Mouse (Mus musculus) limb, embryonic 12.5 days (tissue): ENCODE results near the gene Kmt5b. TPM values are rescaled to one million over a fixed set of nuclear protein-coding genes. Genes with fewer than 3 reads are reported as not detected.
A peak's percentile ranks its signal among the peaks of the same experiment; 100 is the strongest.

Experiments used
- ATAC-seq: fragments of 200-750 bp; cut with Nextera tagmentation; 2 replicates; pipeline ENCODE4 v1.8.0; 2017; ENCODE audit warnings: low read depth, moderate TSS enrichment; ENCODE audit not compliant: insufficient number of reproducible peaks, insufficient read depth, low FRiP score, low TSS enrichment
- H3K27ac ChIP-seq: fragments of 300-500 bp; sonication (generic); 2 replicates; pipeline ENCODE4 v1.5.1; 2016; ENCODE audit warnings: mild to moderate bottlenecking, moderate library complexity
- H3K27me3 ChIP-seq: fragments of 300-500 bp; sonication (generic); 2 replicates; pipeline ENCODE4 v1.6.1; 2016; ENCODE audit warnings: mild to moderate bottlenecking, moderate library complexity
- H3K36me3 ChIP-seq: fragments of 300-500 bp; sonication (generic); 2 replicates; pipeline ENCODE4 v1.6.1; 2016; ENCODE audit warnings: mild to moderate bottlenecking, moderate library complexity
- H3K4me1 ChIP-seq: fragments of 300-500 bp; sonication (generic); replicated peaks from 2 replicates; pipeline ENCODE4 v1.6.1; 2016
- H3K4me2 ChIP-seq: fragments of 300-500 bp; sonication (generic); 2 replicates; pipeline ENCODE4 v1.6.1; 2016; ENCODE audit warnings: mild to moderate bottlenecking, moderate library complexity
- H3K4me3 ChIP-seq: fragments of 300-500 bp; sonication (generic); replicated peaks from 2 replicates; pipeline ENCODE4 v1.5.1; 2016; ENCODE audit warnings: mild to moderate bottlenecking
- H3K9ac ChIP-seq: fragments of 300-500 bp; sonication (generic); replicated peaks from 2 replicates; pipeline ENCODE4 v1.6.1; 2016; ENCODE audit warnings: mild to moderate bottlenecking, moderate library complexity
- H3K9me3 ChIP-seq: fragments of 300-500 bp; sonication (generic); 2 replicates; pipeline ENCODE4 v1.6.1; 2016; ENCODE audit warnings: mild to moderate bottlenecking, moderate library complexity
- WGBS: fragments of 180-500 bp; shearing (Covaris S2); methylation state at CpG from one replicate; pipeline ENCODE4 v1.1.7; 2016; 5-methylcytosine and 5-hydroxymethylcytosine counted together
- polyA plus RNA-seq: library from polyadenylated mRNA; unstranded; fragments of >200 nt; fragmentation: Nextera tagmentation; extraction: Ambion mirVana; gene quantifications from 2 replicates; pipeline ENCODE4 v1.2.1, GENCODE M21; 2016

Kmt5b gene
- polyA plus RNA-seq, 1 experiment from 2014 or later = 44.2 TPM

DNA sequence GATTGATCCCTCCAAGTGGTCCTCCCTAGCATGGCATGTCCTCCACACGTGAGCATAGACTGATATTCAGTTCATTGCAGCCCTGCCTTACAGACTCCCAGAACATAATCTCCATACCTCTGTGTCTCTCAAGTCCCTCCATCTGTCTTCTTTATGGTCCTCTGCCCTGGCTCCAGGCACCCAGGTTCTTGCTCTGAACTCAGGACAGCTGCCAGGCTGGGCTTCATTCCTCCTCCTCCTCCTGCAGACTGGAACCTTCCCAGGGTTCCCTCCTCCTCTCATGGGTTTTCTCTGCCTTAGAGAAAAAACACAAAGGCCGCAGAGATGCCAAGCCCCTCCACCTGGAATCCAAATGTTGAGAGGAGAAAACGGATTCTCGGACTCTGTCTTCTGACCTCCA, 24.5 kb upstream of the Kmt5b start:
- Histone ChIP-seq H3K4me1 (peaks cover 4% of the 10 kb centered on the region; the same call in 1 of the 2 replicates), H3K27ac (peak overlapping the region; percentile 73), H3K36me3 (no peaks in the 10 kb centered on the region), H3K9me3 (0 out of 2 replicates have a peak, but pooled peaks cover 5% of the 10 kb centered on the region), H3K4me2 (no peak overlapping the region), H3K27me3 (no peaks in the 10 kb centered on the region), H3K4me3 (no peak overlapping the region), H3K9ac (no peak overlapping the region)
- 55% methylated on average over 4 of the region's 4 CpGs for WGBS
- no peak for ATAC-seq

DNA sequence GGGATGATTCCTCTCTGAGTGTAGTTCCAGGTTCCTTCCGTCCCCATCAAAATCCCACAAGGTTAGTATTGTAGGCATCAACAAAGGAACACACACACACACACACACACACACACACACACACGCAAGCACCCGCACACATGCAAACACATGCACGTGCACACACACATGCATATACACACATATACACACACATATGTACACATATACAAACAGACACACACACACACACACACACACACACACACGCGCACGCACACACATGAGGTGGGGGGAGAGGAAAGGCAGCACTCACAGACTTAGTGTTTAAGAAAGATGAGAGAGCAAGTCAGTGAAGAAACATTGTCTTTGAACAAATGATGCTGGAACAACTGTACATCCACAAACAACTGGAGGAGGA, 23.9 kb upstream of the Kmt5b start:
- peak overlapping the region; percentile 60 for H3K4me2 ChIP-seq
- peaks cover 4% of the 10 kb centered on the region; the same call in 1 of the 2 replicates for H3K4me1 ChIP-seq
- H3K27me3 ChIP-seq = no peaks in the 10 kb centered on the region
- no peak overlapping the region for H3K4me3 ChIP-seq
- H3K9me3 ChIP-seq = peaks cover 7% of the 10 kb centered on the region; the same call in 1 of the 2 replicates
- no peaks in the 10 kb centered on the region for H3K36me3 ChIP-seq
- WGBS = 89% methylated on average over 7 of the region's 7 CpGs
- no peak overlapping the region for H3K9ac ChIP-seq
- ATAC-seq = no peak
- no peak overlapping the region for H3K27ac ChIP-seq

DNA sequence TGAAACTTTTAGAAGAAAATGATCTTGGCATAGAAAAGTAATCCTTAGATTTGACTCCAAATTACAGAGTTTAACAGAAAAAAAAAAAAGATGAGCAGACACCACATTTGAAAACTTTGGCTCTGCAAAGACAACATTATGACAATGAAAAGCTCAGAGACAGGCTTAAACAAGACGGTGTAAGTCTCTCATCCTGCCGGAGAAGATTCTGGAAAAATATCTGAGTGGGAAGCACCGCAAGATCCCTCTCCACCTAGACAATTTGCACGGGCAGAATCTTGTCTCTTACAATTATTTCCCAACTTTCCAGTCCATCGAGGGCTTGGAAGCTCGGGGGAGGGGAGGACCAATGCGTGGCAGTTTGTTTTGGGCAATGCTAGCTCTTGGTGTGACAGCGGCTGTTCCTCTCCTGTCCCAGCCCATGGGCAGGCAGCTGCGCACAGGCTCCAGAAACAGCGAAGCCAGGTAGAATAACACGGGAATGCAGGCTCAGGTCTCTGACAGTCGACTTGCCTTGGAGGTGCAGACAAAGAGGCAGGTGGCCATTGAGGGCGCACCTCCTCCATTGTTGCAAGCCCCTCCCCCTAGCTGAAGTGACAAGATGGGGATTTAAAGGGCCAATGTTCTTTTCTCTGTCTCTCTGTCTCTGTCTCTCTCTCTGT, 23.2 kb upstream of the Kmt5b start:
- peak overlapping the region; percentile 74 for H3K27ac ChIP-seq
- peak overlapping the region; percentile 60 for H3K4me2 ChIP-seq
- H3K36me3 ChIP-seq = no peaks in the 10 kb centered on the region
- H3K4me3 ChIP-seq = peak overlapping the region; percentile 50
- H3K9ac ChIP-seq = peak overlapping the region; percentile 72
- 5% methylated on average over 13 of the region's 13 CpGs for WGBS
- no peaks in the 10 kb centered on the region for H3K27me3 ChIP-seq
- no peak for ATAC-seq
- H3K9me3 ChIP-seq = peaks cover 10% of the 10 kb centered on the region; the same call in 1 of the 2 replicates
- peaks cover 4% of the 10 kb centered on the region; the same call in 1 of the 2 replicates for H3K4me1 ChIP-seq

DNA sequence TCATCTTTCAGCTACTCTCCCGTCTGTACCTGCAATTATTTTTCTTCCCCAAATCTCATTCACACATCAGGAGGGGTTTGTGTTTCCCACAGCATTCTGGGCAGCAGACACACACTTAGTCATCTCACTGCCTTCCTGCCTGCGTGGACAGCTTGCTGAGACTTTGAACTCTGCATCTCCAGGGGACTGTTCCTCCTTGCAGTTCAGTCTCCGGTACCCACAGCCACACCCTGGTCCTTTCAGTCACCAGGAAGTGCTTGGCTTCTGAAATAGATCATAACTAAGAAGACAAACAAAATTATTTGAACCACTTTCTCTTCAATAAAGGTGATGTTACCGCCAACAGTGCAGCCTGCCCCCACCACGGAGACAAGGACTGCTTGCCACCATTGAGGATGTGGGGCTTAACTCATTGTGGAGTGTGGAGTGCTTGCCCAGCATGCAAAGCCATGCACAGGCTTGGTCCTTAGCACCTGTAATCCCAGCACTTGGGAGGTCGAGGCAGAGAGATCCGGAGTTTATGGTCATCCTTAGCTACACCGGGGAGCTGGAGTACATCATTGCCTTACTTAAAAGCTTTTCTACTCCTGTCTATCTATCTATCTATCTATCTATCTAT, 14.5 kb upstream of the Kmt5b start:
- H3K9me3 ChIP-seq = peaks cover 5% of the 10 kb centered on the region; the same call in 1 of the 2 replicates
- 46% methylated on average over 8 of the region's 8 CpGs for WGBS
- H3K9ac ChIP-seq = no peak overlapping the region
- no peak for ATAC-seq
- no peak overlapping the region for H3K4me2 ChIP-seq
- H3K27ac ChIP-seq = no peak overlapping the region
- H3K4me1 ChIP-seq = no peaks in the 10 kb centered on the region
- H3K27me3 ChIP-seq = peaks cover 5% of the 10 kb centered on the region; the same call in 1 of the 2 replicates
- no peak overlapping the region for H3K4me3 ChIP-seq
- H3K36me3 ChIP-seq = no peaks in the 10 kb centered on the region

DNA sequence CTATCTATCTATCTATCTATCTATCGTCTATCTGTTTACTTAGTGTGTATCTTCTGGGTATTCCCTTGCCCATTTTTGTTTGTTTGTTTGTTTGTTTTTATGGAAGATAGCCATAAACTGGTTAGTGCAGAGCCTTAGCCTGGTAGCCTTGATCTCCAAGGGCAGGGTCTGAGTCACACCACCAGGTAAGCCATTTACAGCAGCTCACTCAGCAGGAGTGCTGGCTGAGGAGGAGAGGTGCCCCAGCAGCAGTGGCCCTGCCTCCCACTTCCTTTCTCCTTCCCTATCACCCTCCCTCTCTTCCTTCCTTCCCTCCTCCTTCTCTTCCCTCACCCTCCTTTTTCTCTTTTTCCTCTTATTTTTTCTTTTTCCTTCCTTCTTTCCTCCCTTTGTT, 14.0 kb upstream of the Kmt5b start:
- Histone ChIP-seq H3K4me1 (no peaks in the 10 kb centered on the region), H3K36me3 (no peaks in the 10 kb centered on the region), H3K4me3 (no peak overlapping the region), H3K4me2 (no peak overlapping the region), H3K27ac (no peak overlapping the region), H3K9me3 (peaks cover 4% of the 10 kb centered on the region; the same call in 1 of the 2 replicates), H3K27me3 (peaks cover 5% of the 10 kb centered on the region; the same call in 1 of the 2 replicates), H3K9ac (no peak overlapping the region)
- no peak for ATAC-seq
- 86% methylated on average over 1 of the region's 1 CpGs for WGBS

DNA sequence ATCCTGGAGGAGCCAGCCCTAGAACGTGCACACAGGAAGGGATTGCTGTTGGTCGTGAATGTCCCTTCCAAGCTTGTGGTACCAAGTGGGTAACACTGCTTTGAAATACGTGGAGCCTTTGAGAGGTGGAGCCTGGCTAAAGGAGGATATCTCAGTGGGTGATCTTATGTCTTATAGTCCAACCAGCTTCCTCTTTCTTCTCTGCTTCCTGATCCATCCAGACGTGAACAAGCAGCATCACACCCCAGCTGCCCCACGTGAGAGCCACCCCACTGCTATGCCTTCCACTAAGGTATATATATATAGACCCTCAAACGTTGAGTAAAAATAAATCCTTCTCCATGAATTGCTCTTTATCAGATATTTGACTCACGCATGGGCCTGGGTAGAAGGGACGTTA, 13.5 kb upstream of the Kmt5b start:
- no peak overlapping the region for H3K4me2 ChIP-seq
- H3K9ac ChIP-seq = no peak overlapping the region
- H3K4me3 ChIP-seq = no peak overlapping the region
- no peak for ATAC-seq
- H3K36me3 ChIP-seq = no peaks in the 10 kb centered on the region
- WGBS = 55% methylated on average over 8 of the region's 8 CpGs
- no peak overlapping the region for H3K27ac ChIP-seq
- H3K4me1 ChIP-seq = no peaks in the 10 kb centered on the region
- H3K27me3 ChIP-seq = peaks cover 5% of the 10 kb centered on the region; the same call in 1 of the 2 replicates
- H3K9me3 ChIP-seq = no peaks in the 10 kb centered on the region

DNA sequence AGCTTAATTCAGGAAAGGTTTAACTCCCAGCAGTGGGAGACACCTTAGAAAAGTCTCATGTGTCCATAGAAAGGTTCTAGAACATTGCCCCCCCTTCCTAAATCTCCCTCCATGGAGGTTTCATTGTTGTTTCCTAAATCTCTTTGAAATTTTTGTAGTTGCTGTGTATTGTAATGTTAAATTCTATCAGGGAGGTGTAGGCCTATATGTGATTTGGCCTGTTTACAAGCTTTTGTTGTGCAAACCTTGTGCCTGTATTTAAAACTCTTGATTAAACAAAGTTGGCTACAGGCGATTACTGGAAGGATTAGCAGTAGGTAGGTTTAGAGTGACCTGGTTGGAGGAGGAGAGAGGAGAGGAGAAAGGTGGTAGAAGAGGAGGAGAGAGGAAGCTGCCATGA, 9.4 kb upstream of the Kmt5b start:
- H3K4me2 ChIP-seq = no peak overlapping the region
- 63% methylated on average over 1 of the region's 1 CpGs for WGBS
- no peak for ATAC-seq
- H3K9ac ChIP-seq = no peak overlapping the region
- no peaks in the 10 kb centered on the region for H3K9me3 ChIP-seq
- peaks cover under 1% of the 10 kb centered on the region; the same call in 1 of the 2 replicates for H3K27me3 ChIP-seq
- no peak overlapping the region for H3K4me3 ChIP-seq
- H3K27ac ChIP-seq = no peak overlapping the region
- H3K4me1 ChIP-seq = no peaks in the 10 kb centered on the region
- H3K36me3 ChIP-seq = no peaks in the 10 kb centered on the region

DNA sequence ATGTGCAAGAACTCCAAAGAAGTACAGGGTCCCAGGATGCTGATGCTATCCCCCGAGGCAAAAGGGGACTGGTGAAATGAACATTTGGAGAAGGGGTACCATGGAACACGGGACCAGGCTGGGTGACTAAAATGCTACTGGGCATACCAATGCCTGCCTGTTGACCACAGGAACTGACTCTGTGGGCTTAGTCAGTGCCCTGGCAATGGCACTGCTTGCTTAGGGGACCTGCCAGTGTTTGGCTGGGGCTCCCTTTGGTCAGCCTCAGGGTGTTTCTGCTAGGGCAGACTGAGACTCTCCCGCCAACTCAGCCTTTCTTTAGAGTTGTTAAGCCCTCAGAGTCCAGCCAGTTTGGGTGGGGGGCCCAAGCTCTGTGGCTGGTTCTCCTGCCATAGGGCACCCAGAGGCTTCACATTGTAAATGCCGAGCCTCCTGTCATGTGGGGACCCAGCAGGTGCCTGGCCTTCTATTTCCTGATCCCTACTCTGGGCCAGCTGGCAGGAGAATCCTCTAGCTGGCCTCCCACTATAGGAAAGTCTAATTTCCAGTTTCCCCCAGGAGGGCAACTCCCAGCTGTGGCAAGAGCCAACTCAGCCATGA, 1.9 kb upstream of the Kmt5b start:
- no peaks in the 10 kb centered on the region for H3K9me3 ChIP-seq
- H3K27ac ChIP-seq = no peak overlapping the region
- peaks cover 18% of the 10 kb centered on the region for H3K4me1 ChIP-seq
- 0 out of 2 replicates have a peak, but pooled peaks cover 6% of the 10 kb centered on the region for H3K36me3 ChIP-seq
- H3K4me2 ChIP-seq = no peak overlapping the region
- no peak overlapping the region for H3K9ac ChIP-seq
- no peaks in the 10 kb centered on the region for H3K27me3 ChIP-seq
- no peak for ATAC-seq
- WGBS = 75% methylated on average over 4 of the region's 4 CpGs
- H3K4me3 ChIP-seq = no peak overlapping the region

DNA sequence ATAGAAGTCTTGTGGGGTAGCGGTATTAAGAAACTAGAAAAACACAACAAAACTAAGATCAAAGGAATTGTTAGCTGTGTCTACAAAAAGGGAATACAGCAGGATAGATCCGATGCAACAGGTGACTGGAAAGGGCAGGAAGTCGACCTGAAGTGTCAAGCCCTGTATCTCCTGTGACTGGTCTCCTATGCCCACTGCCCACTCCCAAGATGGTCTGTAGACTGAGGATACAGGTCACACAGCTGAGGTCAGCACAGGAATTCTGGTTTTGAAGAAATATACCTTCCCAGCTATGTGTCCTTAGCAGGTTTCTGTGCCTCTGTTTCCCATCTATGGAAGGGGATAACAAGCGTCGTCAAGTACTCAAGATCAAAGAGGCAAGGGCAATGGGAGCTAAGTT, 843 bp upstream of the Kmt5b start:
- H3K9ac ChIP-seq = no peak overlapping the region

DNA sequence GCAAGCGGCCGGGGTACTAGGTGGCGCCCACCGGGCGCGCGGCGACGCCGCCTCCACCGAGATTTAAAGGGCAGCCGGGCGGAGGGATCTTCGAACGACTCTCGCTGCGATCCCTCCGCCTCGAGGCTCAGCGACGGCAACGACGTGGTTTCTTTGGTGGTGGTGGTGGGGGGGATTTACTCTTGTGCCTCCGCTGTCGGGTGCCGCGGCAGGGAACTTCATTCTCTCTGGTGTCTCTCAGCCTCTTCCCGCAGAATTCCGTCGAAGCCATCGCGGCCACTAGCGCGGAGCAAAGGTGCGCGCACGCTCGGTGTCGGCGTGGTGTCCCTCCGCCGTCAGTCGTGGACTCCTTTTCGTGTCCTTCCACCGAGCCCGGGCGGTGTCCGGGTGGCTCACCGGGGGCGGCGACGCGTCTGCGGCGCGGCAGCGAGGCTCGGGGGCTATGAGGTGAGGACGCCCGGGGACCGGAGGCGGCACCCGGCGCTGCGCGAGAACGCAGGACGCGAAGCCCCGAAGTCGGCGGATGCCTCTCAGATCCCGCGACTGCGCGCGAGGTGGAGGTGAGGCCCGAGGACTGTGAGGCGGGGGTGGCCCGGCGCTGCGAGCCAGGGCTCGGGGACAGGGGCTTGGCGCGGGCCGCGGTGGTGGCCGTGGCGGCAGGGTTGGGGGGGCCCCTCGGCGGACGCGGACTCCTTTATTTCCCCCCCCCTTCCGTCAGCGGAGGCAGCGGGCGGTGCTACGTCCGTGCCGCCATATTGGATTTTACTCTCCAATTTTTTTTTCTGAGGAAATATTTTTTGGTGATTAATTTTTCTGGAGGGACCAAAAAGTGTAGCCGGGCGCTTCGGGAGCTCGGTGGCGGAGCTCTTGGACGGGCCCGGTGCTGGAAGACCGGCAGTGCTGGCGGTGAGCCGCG, 818 bp downstream of the Kmt5b start:
- Histone ChIP-seq H3K4me3 (peak overlapping the region; percentile 98), H3K27me3 (no peaks in the 10 kb centered on the region), H3K27ac (peak overlapping the region; percentile 100), H3K9ac (peak overlapping the region; percentile 100), H3K4me2 (peak overlapping the region; percentile 87), H3K36me3 (0 out of 2 replicates have a peak, but pooled peaks cover 6% of the 10 kb centered on the region), H3K9me3 (no peaks in the 10 kb centered on the region), H3K4me1 (peaks cover 19% of the 10 kb centered on the region)
- under 1% methylated on average over 111 of the region's 111 CpGs for WGBS
- peak; percentile 43 for ATAC-seq

More for the DNA sequence above, 843 bp upstream of the Kmt5b start:
- Histone ChIP-seq H3K4me3 (no peak overlapping the region), H3K4me1 (peaks cover 19% of the 10 kb centered on the region), H3K36me3 (0 out of 2 replicates have a peak, but pooled peaks cover 6% of the 10 kb centered on the region), H3K9me3 (no peaks in the 10 kb centered on the region), H3K4me2 (peak overlapping the region; percentile 87), H3K27me3 (no peaks in the 10 kb centered on the region), H3K27ac (no peak overlapping the region)
- no peak for ATAC-seq
- 90% methylated on average over 5 of the region's 5 CpGs for WGBS
